Mouse (Mus musculus) liver, postnatal 0 days (tissue): ENCODE results near the gene Ttll5.

Source experiments
- CTCF ChIP-seq: sonication (generic); IDR thresholded peaks from 2 replicates; pipeline ENCODE4 v1.5.1; 2016; ENCODE audit warnings: antibody characterized with exemption, low read depth
- EP300 ChIP-seq: IDR thresholded peaks from 2 replicates; pipeline ENCODE4 v1.6.1; 2016; ENCODE audit warnings: antibody characterized with exemption, low read depth, mild to moderate bottlenecking

DNA sequence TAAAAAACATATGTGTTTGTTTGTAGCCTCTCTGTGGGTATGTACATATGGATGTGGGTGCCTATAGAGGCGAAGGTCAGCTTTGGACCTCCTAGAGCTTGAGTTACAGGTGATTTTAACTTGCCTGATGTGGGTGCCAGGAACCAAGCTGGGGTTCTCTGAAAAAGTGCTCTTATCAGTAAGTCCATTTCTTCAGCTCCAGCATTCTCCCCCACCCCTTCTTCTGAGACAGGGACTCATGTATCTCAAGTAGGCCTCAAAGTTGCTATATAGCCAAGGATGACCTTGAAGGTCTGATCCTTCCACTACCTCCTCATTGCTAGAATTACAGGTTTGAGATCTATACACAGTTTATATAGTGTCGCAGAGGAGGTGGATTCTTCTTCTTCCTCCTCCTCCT is 81.2 kb downstream of the Ttll5 start:
- TF ChIP-seq CTCF, result no peak
- no peak for TF ChIP-seq EP300
